Mouse (Mus musculus): ENCODE results near the gene Dapk2. TPM values are rescaled to one million over a fixed set of nuclear protein-coding genes. Genes with fewer than 3 reads are reported as not detected.

Gene Dapk2
- total RNA-seq, 2 experiments from 2014 or later: 7.6 to 9.7 TPM

DNA sequence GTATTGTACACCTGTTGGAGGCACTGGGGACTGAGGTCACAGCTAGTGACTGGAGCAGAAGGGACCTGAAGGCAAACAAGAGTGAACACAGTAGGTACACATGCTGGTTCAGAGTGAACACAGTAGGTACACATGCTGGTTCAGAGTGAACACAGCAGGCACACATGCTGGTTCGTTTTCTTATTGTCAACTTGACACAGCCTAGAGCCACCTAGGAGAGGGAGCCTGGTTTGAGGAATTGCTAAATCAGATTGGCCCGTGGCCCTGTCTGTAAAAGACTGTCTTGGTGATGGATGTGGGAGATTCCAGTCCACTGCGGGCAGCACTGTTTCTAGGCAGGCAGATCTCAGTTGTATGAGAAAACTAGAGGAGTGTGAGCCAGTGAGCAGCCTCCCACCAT, 25.0 kb downstream of the Dapk2 start:
- DNase-seq (ENCODE audit: low spot score in 2 of 2): no peak

DNA sequence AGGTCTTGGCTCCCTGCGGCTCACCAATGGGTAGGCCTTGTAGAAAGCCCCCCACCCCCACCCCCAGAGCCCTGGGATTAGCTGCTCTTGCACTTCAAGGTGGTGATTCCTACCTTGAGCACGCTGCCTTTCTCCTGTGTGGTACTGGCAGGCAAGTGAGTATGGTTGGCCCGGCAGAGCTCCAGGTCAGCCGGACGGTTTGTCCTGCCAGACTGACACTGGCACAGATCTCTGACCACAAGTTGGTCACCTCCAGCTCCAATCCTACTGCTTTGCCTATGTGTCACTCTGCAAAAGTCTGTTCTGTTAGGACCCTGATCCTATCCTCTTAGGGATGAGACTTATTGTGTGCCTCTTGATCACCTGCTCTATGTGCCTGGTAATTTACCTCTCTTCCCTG, 26.5 kb downstream of the Dapk2 start:
- DNase-seq (ENCODE audit: low spot score in 2 of 2): no peak

DNA sequence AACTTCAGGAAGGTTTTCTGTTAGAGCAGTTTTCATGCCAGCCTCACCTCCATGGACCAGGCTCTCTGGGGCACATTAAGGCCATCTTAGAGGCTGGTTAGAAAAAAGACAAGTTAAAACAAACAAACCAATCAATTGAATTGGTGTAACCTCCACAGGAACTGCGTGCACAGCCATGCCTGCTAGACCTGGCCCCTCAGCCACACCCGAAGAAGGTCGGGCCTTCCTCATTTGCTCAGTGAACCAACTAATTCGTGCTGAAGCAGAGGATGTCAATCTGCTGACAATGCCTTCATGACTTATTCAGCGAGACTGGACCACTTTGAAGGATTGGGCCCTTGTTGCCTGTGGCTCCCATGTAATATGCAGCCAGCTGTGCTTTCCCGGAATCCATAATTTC, 28.4 kb downstream of the Dapk2 start:
- DNase-seq (ENCODE audit: low spot score in 2 of 2): no peak

DNA sequence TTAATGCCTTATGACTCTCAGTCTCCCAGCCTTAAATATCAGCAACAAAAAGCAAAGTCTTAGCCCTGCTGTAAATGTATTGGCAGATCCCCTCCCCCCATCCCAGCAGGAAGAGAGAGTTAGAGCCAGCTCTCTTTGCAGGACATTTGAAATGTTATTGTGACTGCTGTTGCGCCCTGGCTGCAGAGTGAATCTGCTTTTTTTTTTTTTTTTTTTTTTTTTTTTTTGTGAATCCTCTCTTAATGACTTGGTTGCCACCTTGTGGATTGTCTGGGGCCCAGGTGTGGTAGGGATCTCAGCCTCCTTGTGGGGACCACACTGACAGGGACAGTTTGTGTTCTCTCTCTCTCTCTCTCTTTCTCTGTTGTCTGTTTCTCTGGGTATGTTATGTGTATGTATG, 31.0 kb downstream of the Dapk2 start:
- no peak for DNase-seq (ENCODE audit: low spot score in 2 of 2)

DNA sequence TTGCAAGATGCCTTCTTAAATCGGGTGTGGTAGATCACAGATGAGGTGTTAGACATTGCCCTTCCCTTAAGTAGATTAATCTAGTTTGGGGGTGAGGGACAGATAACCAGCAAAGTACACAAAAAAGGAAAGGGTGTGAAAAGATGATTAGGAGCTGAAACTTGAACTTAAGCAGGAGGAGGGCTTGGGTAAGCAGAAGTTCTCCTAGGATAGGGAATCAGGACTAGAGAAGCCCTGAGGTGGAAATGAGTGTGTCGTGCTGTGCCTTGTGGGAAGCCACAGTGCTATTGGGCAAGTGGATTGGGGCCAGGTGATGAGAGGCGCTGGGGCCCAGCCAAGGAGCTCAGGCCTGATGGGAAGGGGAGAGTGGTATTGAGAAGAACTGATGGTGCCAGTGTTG, 36.0 kb downstream of the Dapk2 start:
- no peak for DNase-seq (ENCODE audit: low spot score in 2 of 2)

DNA sequence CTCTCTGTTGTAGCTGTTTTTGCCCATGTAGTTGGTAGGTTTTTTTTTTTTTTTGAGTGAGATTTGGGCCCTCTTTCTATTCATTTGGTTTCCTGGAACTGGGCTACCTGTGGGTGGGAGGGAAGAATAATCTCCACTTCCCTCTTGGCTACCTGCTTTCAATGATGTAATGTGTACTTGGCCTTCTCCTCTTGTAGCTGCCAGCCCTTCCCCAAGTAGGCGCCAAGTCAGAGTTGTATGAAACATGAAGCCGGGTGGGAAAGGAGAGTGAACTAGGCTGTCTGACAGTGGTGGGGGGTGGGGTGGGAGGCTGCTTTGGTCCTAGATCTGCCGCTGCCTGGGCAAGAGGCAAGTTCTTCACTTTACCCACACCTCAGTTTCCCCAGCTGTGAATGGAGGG, 38.5 kb downstream of the Dapk2 start:
- no peak for DNase-seq (ENCODE audit: low spot score in 2 of 2)

DNA sequence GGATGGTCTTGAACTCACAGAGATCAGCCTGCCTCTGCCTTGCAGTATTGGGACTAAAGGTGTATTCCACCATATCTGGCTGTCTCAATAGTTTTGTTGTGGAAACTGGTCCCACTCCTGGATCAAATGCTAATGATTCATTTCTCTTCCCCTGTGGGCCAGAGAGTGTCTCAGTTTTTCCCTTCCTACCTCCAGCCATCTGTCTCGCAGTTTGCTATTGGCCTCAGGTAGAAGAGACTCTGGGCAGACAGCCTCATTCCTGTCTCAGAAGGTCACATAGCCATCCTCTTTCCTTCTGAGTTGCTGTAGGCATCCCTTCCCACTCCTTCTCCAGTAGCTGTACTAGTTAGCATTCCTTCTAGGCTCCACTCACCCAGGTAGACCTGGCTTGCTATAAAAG, 40.5 kb downstream of the Dapk2 start:
- DNase-seq (ENCODE audit: low spot score in 2 of 2): no peak

DNA sequence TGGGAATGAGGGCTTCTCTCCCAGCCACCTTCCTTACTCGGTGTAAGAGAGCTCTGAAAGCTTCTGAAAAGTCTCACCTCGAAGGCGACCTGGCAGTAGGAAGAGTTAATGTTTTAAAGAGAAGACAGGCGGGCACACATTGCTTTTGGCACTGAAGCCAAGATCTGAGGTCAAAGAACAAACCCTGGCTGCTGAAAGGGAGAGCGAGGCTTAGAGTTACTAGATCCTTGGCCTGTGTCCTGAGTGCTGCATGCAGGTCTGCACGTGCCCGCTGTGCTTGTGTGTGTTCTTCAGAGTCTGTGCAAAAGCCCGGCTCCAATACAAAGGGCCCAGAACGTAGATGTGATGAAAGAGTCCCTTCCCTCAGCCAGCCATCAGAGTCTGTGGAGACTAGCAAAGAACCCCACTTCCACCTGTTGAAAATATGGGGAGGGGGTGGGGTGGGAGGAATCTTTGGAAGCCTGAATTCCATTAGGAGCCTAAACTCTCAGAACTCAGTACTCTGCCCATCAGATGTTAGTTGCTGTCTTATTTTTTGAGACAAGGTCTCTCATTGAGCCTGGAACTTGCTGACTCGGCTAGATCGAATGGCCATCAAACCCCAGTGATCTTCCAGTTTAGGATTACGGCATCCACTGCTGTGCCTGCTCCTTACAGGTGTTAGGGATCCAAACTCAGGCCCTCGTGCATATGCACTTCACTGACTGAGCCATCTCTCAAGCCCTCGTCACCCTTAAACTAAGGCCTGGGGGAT, 41.8 kb downstream of the Dapk2 start:
- DNase-seq (ENCODE audit: low spot score in 2 of 2): no peak

DNA sequence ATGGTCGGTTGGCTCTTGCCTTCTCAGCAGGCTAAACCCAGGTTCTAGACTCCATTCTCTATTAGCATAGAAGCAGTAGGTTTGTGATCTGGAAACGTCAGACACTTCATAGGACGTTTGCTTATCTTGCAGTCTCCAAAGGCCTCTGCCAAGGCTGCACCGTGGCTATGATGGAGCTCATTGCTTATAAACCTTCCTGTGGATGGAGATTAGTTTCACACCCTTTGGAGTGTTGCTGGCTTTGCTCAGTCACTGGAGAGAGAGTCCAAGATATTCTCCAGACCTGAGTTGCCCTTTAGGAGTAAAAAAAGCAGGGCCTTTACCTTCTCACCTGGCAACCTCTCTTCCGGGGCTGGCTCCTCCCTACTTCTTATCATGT, 42.4 kb downstream of the Dapk2 start:
- DNase-seq (ENCODE audit: low spot score in 2 of 2): no peak

DNA sequence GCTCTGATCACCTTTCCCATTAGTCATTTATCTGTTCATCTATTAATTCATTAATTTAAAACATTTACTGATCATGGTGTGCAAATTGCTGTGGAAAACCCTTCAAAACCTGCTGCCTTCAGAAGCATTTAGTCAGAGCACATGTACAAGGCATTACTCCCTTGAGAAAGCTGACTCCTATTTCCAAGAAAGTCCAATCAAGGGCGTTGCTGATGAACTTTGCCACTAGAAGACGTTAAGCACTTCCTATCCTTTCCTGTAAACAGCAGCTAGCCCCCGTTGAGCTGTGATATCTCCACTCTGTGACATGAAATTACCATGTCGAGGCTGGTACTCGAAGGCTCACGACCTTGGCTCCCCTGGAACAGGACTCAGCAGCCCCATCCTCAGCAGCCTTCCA, 43.6 kb downstream of the Dapk2 start:
- no peak for DNase-seq (ENCODE audit: low spot score in 2 of 2)

DNA sequence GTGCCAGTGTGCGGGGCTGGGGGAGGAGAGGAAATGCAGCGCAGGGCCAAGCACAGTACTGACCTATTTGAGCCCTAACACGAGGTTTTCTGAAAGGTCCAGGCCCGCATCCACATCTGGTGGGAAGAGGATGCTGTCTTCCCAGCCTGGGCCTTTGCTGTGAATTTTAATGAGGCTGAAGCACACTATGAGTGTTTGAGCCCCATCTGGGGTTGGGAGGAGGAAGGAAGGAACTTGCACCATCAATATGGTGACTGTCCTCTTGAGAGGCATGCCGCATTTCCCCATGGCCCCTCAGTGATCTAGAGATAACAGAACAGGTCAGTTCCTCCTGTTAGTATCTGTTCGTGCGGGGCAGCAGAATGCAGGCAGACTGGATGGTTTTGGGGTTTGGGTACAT, 44.4 kb downstream of the Dapk2 start:
- DNase-seq (ENCODE audit: low spot score in 2 of 2): no peak

DNA sequence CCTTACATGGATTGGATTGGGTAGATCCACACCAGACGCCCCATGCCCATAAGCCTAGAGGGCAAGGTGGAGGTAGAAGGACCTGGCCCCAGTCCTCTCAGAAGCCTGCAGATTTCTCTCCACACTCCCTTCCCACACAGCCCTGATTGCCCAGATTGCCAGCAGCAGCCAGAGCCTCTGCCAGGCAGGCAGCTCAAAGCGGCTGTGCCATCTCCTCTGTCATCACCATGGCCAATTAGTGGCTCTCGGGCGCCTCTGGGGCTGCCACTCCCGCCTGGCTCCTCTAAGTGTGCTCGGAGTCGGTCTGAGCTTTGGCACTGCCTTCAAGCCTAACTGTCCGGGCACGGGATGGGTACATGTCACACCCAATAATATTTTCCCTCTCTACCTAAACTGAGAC, 47.7 kb downstream of the Dapk2 start:
- no peak for DNase-seq (ENCODE audit: low spot score in 2 of 2)

DNA sequence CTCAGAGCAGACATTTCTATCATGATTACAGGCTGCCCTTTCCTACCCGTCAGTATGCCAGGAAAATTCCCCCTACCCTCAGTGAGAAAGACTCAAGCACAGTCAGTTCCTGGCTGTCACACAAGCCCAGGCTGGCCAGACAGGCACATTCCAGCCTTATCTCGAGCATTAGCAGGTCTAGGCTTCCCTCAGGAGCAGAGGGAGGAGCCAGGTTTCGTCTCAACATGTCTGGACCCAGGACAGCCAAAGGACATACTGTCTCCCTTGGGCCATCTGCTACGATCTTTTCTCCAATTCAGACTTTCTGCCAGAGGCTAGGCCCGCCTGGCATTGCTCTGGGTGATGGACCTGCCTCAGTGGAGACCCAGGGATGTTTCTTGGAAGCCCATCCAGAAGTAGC, 48.8 kb downstream of the Dapk2 start:
- DNase-seq (ENCODE audit: low spot score in 2 of 2): no peak

DNA sequence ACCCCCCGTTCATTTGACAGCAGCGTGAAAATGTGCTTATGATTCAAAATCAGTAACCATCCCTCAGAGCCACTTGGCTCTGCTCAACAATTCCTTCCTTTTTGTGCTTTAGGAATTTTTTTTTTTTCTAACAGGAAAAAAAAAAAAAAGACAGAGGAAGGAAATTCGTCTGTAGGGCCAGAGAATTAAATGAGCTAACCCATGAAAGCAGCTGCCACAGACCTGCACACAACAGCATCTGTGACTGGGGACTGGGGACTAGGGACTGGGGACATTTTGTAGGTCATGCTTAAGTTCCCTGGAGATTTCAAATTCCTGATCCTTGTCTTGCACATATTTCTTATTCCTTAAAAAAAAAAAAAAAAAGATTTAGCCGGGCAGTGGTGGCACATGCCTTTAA, 53.4 kb downstream of the Dapk2 start:
- no peak for DNase-seq (ENCODE audit: low spot score in 2 of 2)

DNA sequence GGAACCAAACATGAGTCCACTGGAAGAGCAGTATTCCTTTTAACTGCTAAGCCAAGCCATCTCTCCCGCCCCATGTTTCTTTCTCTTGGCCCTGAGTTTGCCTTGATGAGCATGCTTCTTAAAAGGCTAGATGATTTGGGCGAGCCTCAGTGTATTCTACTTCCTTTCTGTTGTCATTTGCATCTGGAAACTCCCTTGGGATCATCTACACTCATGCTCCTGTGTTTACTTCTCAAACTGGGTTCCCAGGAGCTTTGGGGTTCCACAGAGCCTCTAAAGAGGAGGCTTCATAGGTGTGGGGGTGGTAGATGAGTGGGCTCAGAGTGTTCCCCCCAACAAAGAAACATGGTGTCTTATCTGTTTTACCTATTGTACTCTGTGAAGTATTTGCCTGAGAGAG, 54.1 kb downstream of the Dapk2 start:
- no peak for DNase-seq (ENCODE audit: low spot score in 2 of 2)

DNA sequence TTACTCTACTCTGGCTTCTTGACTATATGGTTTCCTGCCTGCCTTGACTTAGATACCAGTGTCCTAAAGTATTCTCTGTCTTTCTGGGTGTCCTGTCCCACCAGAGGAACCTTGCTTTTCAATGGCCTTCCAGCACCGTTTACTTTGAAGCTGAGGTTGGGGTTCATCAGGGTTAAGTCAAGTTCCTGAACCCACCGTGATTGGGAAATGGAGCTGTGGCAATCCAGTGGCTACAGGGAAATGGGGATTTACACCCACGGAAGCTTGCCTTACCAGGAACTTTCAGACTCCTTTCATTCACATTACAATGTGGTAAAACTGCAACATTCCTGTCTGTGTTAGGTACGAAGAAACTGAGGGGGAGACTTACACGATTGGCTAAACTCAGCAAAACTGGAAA, 54.8 kb downstream of the Dapk2 start:
- DNase-seq (ENCODE audit: low spot score in 2 of 2): no peak

DNA sequence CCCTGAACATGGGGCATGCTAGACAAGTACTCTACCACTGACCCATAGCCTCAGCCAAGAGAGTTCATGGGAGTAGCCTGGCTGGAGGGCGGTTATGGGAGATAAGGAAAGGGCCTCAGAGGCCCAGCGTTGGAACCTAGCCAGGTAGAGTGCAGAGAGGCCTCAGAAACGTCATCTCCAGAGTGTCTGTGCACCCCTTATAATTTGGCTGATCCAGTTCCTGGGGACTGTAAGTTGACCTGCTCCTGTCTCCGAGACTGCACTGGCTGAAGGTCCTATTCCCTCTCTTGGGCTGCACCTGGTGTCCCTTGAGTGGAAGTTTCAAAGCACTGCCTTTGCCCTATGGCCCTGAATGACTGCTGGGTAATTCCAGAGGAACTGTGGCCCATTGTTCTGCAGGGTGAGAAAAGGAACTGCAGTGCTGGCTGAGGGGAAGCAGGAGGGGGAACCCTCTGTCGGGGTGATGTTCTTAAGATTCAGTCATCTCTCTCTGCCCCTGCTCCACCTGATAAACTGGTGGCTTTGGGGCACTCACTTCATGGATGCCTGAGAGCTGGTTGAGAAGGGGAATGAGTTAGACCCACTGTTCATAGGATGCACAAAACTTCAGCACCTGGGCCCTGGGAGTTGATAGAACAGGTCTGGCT, 55.5 kb downstream of the Dapk2 start:
- DNase-seq (ENCODE audit: low spot score in 2 of 2): peak in 1 of 2 experiments; percentile 12

DNA sequence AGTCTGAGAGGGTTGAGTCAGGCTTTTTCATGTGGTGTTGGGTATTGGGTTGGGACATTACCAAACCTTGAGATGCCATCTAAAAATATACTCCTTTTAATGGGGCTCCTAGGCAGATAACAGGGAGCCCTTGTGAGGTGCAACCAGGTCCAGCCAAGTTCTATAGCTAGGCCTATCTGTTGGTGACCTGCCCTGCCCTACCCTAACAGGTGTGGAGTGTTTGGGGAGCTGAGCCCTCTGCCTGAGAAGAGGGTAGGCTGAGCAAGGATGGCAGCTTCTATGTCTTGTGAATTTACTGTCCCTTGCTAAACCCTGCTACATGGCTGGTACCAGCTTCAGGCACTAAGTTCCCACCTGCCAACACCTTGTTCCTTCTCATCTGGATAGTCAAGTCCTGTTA, 57.5 kb downstream of the Dapk2 start:
- DNase-seq (ENCODE audit: low spot score in 2 of 2): no peak

DNA sequence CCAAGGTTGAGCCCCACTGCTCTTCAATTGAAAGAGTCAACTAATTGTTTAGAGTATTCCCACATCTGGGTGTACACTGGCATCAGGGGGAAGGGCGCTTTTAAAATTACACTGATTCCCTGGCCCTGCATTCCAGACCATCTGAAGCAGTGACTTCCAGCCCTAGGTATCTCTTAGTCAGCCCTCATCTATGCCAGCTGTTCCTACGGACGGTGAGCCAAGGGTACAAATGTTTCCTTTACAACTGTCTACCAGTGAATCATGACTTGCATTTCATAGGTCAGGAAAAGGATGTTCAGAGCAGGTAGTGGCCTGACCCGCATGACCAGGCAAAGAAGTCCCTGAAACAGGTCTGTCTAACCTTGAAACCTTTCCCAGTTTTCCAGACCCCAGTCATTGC, 59.9 kb downstream of the Dapk2 start:
- DNase-seq (ENCODE audit: low spot score in 2 of 2): no peak

DNA sequence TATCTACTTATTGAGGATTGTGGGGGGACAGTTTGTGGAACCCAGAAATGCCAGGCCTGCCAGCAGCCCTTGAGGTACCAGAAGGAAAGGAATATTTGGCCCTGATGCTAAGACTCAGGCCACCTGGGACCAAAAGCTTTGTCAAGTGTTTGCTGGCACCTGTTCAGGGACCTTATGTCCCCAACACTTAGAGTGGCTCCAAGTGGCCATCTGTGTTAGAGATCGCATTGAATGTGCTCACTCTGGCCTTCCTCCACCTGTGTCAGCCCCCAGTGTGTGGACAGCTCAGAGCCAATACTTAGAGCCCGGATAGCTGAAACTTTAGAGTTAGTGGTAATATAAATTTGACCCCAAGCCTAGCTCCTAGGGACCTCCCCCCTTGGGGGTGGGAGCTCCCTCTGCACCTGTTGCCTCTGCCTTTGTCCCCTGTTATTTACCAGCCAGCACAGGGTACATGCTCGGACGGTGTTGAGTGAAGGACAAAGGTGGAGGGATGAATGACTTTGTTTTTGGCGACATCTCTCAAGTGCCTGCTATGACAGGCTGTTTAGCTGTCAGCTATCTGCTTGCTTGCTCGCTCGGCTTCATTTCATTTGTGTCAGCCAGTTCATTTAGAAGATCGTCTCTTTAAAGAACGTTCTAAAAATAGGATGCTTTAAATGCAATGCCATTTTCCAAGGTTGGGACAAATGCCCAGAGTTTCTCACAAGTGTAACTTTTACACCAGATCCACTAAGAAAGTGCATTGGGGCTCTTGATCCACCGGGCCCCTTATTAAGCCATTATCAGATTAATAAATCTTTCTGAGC, 61.1 kb downstream of the Dapk2 start:
- DNase-seq (ENCODE audit: low spot score in 2 of 2): no peak

DNA sequence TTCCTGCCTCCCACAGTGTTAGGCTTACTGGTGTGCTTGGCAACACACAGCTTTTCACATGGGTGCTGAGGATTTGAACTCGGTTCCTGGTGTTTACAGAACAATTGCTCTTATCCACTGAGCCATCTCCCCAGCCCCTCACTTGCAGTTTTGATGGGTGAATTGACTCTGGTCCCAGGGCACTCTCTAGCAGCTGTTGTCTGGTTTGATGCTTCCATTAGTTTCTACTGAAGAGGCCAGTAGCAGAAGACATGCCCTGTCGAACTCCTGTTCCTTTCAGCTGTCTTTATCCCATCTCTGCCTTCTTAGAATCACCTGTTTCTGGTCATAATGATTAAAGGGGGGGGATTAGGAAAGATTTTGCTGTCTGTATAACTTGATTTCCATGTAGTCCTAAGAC, 65.8 kb downstream of the Dapk2 start:
- no peak for DNase-seq (ENCODE audit: low spot score in 2 of 2)

DNA sequence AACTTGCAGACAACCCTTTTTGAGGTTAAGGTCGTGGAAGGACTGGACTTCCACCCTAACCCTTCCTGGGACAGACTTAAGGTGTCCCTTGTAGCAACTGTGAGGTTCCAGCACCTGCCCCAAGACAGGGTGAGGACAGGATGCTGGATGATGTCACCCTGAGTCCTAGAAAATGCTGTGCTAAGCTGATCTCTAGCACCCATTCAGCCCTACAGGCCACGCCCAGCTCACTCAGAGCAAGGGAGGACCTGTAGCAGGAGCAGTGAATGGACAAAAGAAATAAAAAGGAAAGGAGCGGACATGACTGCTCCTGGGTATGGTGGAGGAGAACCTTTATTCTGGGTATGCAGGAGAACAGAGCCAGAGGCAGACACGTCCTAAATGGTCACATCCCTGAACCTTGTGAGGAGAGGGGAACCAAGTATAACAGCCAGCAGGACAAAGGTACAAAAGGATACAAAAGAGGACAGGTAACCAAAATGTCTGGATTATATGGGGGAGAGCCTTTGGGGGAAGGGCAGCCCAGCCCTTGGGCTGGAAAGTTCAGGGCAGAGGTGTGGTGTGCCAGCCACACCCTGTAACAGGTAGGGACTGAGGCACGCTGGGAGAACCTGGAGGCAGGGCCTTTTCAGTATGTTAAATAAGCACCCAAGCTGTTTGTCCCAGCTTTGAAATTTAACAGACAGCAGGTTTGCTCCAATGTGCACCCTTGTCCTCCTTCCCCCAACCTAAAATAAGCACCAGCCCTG, 67.9 kb downstream of the Dapk2 start:
- DNase-seq (ENCODE audit: low spot score in 2 of 2): no peak

Measured in adrenal gland, postnatal 4 days (tissue).